Comparison of ENCODE assay signal across 8 mouse cellular contexts in genomic region chr11:47704930-47705787, GRCm38 (mm10).
DNase-seq lines count a peak whose midpoint lies in the region; ATAC-seq and TF ChIP-seq lines count a peak whose summit lies in the region.
"Had no signal": no experiment of that assay in that cellular context is flagged by ENCODE, and none has a peak within 500 bp of the region (broad histone marks: within the 10 kb centered on the region; RNA-seq: fewer than 3 reads in every experiment).

No protein-coding gene starts in this region.

- WGBS in limb, embryonic 14.5 days, result 55% methylated on average over 8 of the region's 8 CpGs
- WGBS in stomach, embryonic 15.5 days, result 53% methylated on average over 8 of the region's 8 CpGs
- 68% methylated on average over 8 of the region's 8 CpGs for WGBS in intestine, embryonic 15.5 days

- no peak overlapping the region for H3K9ac ChIP-seq in limb, embryonic 14.5 days (ENCODE audit: low read depth, low read length, severe bottlenecking)
- H3K9ac ChIP-seq in stomach, embryonic 15.5 days, result no peak overlapping the region
- H3K9ac ChIP-seq in intestine, embryonic 15.5 days, result no peak overlapping the region
- H3K9ac ChIP-seq: heart, embryonic 15.5 days had no signal

- no peaks in the 10 kb centered on the region for H3K9me3 ChIP-seq in limb, embryonic 14.5 days (ENCODE audit: control insufficient read depth, low read length)
- H3K9me3 ChIP-seq in stomach, embryonic 15.5 days, result no peaks in the 10 kb centered on the region
- H3K9me3 ChIP-seq in intestine, embryonic 15.5 days, result no peaks in the 10 kb centered on the region
- H3K9me3 ChIP-seq: heart, embryonic 15.5 days had no signal

- ATAC-seq in limb, embryonic 14.5 days (ENCODE audit: low FRiP score, low read depth), result peak; percentile 66
- no peak for ATAC-seq in stomach, embryonic 15.5 days (ENCODE audit: insufficient read depth, low FRiP score, low read depth)
- no peak for ATAC-seq in intestine, embryonic 15.5 days

- no peak overlapping the region for H3K27ac ChIP-seq in limb, embryonic 14.5 days (replicated peaks; ENCODE audit: low read depth, low read length)
- 0 out of 2 replicates have a peak overlapping the region, but pooled peaks have one; percentile 21 for H3K27ac ChIP-seq in stomach, embryonic 15.5 days
- H3K27ac ChIP-seq in intestine, embryonic 15.5 days, result no peak overlapping the region; the same call in 1 of the 2 replicates
- H3K27ac ChIP-seq: heart, embryonic 15.5 days had no signal

- H3K27me3 ChIP-seq in limb, embryonic 14.5 days (ENCODE audit: control insufficient read depth, insufficient read depth, low read length), result no peaks in the 10 kb centered on the region
- H3K27me3 ChIP-seq in stomach, embryonic 15.5 days (replicated peaks), result no peaks in the 10 kb centered on the region
- no peaks in the 10 kb centered on the region for H3K27me3 ChIP-seq in intestine, embryonic 15.5 days (replicated peaks)
- H3K27me3 ChIP-seq: heart, embryonic 15.5 days had no signal

- peak; percentile 80 for DNase-seq in brain, adult 2 months (ENCODE audit: low read depth, low spot score)
- DNase-seq in brain, embryonic 18.5 days (ENCODE audit: low read depth, low spot score), result peak; percentile 42
- peak; percentile 44 for DNase-seq in heart, adult 8-10 months (ENCODE audit: low spot score)
- DNase-seq in limb, embryonic 14.5 days (ENCODE audit: low spot score), result peak; percentile 75
- no peak for DNase-seq in embryo, embryonic 9.5 days (ENCODE audit: extremely low spot score)

- no peak overlapping the region for H3K4me3 ChIP-seq in limb, embryonic 14.5 days (replicated peaks; ENCODE audit: low read length)
- H3K4me3 ChIP-seq in stomach, embryonic 15.5 days (replicated peaks), result no peak overlapping the region
- H3K4me3 ChIP-seq in intestine, embryonic 15.5 days (replicated peaks), result no peak overlapping the region
- H3K4me3 ChIP-seq: heart, embryonic 15.5 days had no signal

- no peaks in the 10 kb centered on the region for H3K36me3 ChIP-seq in limb, embryonic 14.5 days (ENCODE audit: control insufficient read depth, insufficient read depth, low read length)
- no peaks in the 10 kb centered on the region for H3K36me3 ChIP-seq in stomach, embryonic 15.5 days
- no peaks in the 10 kb centered on the region for H3K36me3 ChIP-seq in intestine, embryonic 15.5 days
- H3K36me3 ChIP-seq: heart, embryonic 15.5 days had no signal

- no peaks in the 10 kb centered on the region; the same call in 1 of the 2 replicates for H3K4me1 ChIP-seq in limb, embryonic 14.5 days (ENCODE audit: control insufficient read depth, insufficient read depth, low read length)
- no peaks in the 10 kb centered on the region for H3K4me1 ChIP-seq in stomach, embryonic 15.5 days
- no peaks in the 10 kb centered on the region for H3K4me1 ChIP-seq in intestine, embryonic 15.5 days (replicated peaks)
- H3K4me1 ChIP-seq: heart, embryonic 15.5 days had no signal

- TF ChIP-seq POLR2A in limb, embryonic 14.5 days (IDR thresholded peaks at IDR 0.05; ENCODE audit: borderline replicate concordance, extremely low read depth, insufficient read depth, insufficient read length), result no peak

- H3K4me2 ChIP-seq in limb, embryonic 14.5 days (replicated peaks; ENCODE audit: low read depth, low read length, severe bottlenecking), result no peak overlapping the region
- H3K4me2 ChIP-seq in stomach, embryonic 15.5 days, result no peak overlapping the region
- H3K4me2 ChIP-seq in intestine, embryonic 15.5 days (replicated peaks), result no peak overlapping the region
- H3K4me2 ChIP-seq: heart, embryonic 15.5 days had no signal
